Mouse (Mus musculus): ENCODE results near the gene Try5. TPM values are rescaled to one million over a fixed set of nuclear protein-coding genes. Genes with fewer than 3 reads are reported as not detected.
"Not testable (repeated sequence)": the region's sequence is repeated elsewhere in the genome, so short reads cannot be mapped to it uniquely, and the experiment has no call there.

The Try5 gene
- polyA plus RNA-seq (2016; fragmentation: Nextera tagmentation; extraction: Ambion mirVana): not detected in 2 replicates

GRCm38 (mm10) chr6:41316741-41317140 lies at the start of gene Try5:
Try5 (minus strand) TSS chr6:41316841.
- H3K4me3 ChIP-seq: not testable (repeated sequence)
- 79% methylated on average over 3 of the region's 3 CpGs for WGBS

DNA sequence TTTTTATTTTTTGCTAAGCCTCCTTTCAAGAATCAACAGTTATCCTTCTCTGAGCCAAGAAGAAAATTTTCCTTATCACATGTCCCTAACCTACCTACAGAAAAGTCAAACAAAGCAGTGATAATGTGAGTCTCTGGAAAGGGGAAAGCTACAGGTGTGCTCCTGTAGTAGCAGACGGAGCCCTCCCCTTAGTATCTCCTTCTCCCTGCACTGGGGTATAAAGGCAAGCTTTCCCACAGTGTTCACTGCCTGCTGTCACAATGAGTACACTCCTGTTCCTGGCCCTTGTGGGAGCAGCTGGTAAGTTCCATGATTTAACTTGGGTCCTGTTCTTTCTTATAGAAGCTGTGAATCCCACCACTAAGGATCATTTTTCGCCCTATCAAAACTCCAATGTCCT lies 37.3 kb upstream of the Try5 start, which contains the start of gene Try10:
Gene Try10 (plus strand): TSS at position 174 of the 400 bp plus-strand sequence.
- Histone ChIP-seq H3K9me3 (no peaks in the 10 kb centered on the region), H3K36me3 (no peaks in the 10 kb centered on the region), H3K4me1 (replicated peaks) (no peaks in the 10 kb centered on the region), H3K27ac (no peak within 1 kb of the TSS), H3K4me3 (no peak within 1 kb of the TSS), H3K27me3 (ENCODE audit: insufficient read depth, poor library complexity, severe bottlenecking) (no peaks in the 10 kb centered on the region)
- DNase-seq (ENCODE audit: low spot score): no peak
- 83% methylated on average over 2 of the region's 2 CpGs for WGBS

More at GRCm38 (mm10) chr6:41316741-41317140, at the start of gene Try5:
- not testable (repeated sequence) for H3K4me1 ChIP-seq (replicated peaks); DNase-seq (ENCODE audit: low spot score); H3K27ac ChIP-seq; H3K27me3 ChIP-seq (ENCODE audit: insufficient read depth, poor library complexity, severe bottlenecking); H3K9me3 ChIP-seq; H3K36me3 ChIP-seq

DNA sequence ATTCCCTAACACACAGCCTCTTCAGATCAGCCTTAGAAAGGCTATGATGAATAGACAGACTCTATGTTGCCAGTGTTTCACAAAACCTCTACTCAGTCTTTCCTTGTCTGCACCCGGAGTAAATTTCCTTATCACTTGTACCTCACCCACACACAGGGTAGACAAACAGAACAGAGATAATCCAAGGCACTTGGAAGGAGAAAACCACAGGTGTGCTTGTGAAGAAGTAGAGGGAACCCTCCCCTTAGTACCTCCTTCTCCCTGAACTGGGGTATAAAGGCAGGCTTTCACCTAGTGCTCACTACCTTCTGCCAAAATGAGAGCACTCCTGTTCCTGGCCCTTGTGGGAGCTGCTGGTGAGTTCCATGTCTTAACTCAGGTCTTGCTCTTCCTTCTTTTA lies 14.7 kb downstream of the Try5 start, which contains the start of gene Try4:
Gene Try4 (plus strand): TSS at position 301 of the 400 bp plus-strand sequence.
- no peak for DNase-seq (ENCODE audit: low spot score)
- WGBS: 77% methylated on average over 1 of the region's 1 CpGs
- H3K36me3 ChIP-seq: no peaks in the 10 kb centered on the region
- H3K27ac ChIP-seq: no peak within 1 kb of the TSS
- H3K27me3 ChIP-seq (ENCODE audit: insufficient read depth, poor library complexity, severe bottlenecking): no peaks in the 10 kb centered on the region
- H3K9me3 ChIP-seq: no peaks in the 10 kb centered on the region
- no peaks in the 10 kb centered on the region for H3K4me1 ChIP-seq (replicated peaks)
- no peak within 1 kb of the TSS for H3K4me3 ChIP-seq

GRCm38 (mm10) chr6:41298255-41298654 lies 18.4 kb downstream of the Try5 start:
- DNase-seq (ENCODE audit: low spot score): no peak
- 11% methylated on average over 1 of the region's 1 CpGs for WGBS

GRCm38 (mm10) chr6:41266140-41266539 lies 50.5 kb downstream of the Try5 start:
- no peak overlapping the region for H3K27ac ChIP-seq
- 93% methylated on average over 6 of the region's 6 CpGs for WGBS
- H3K4me3 ChIP-seq: no peak overlapping the region
- H3K27me3 ChIP-seq (ENCODE audit: insufficient read depth, poor library complexity, severe bottlenecking): no peaks in the 10 kb centered on the region
- H3K9me3 ChIP-seq: peaks cover 7% of the 10 kb centered on the region; the same call in 1 of the 2 replicates
- DNase-seq (ENCODE audit: low spot score): no peak
- H3K4me1 ChIP-seq (replicated peaks): no peaks in the 10 kb centered on the region
- no peaks in the 10 kb centered on the region for H3K36me3 ChIP-seq

More at GRCm38 (mm10) chr6:41298255-41298654, 18.4 kb downstream of the Try5 start:
- Histone ChIP-seq H3K4me3 (no peak overlapping the region), H3K27ac (no peak overlapping the region), H3K9me3 (no peaks in the 10 kb centered on the region), H3K27me3 (ENCODE audit: insufficient read depth, poor library complexity, severe bottlenecking) (no peaks in the 10 kb centered on the region), H3K4me1 (replicated peaks) (no peaks in the 10 kb centered on the region), H3K36me3 (no peaks in the 10 kb centered on the region)

GRCm38 (mm10) chr6:41262796-41263195 lies 53.8 kb downstream of the Try5 start:
- Histone ChIP-seq H3K27me3 (ENCODE audit: insufficient read depth, poor library complexity, severe bottlenecking) (no peaks in the 10 kb centered on the region), H3K4me1 (replicated peaks) (no peaks in the 10 kb centered on the region), H3K9me3 (peaks cover 7% of the 10 kb centered on the region; the same call in 1 of the 2 replicates), H3K36me3 (no peaks in the 10 kb centered on the region), H3K27ac (no peak overlapping the region), H3K4me3 (no peak overlapping the region)
- WGBS: 56% methylated on average over 3 of the region's 3 CpGs
- DNase-seq (ENCODE audit: low spot score): no peak

Other genes with a start within 250 kb of the Try5 start
- gene Try4, start 14.6 kb downstream of the Try5 start, polyA plus RNA-seq (2016; fragmentation: Nextera tagmentation; extraction: Ambion mirVana): not detected in 2 replicates
- not detected in 2 replicates for gene Try10, start 37.3 kb upstream of the Try5 start, polyA plus RNA-seq (2016; fragmentation: Nextera tagmentation; extraction: Ambion mirVana)
- not detected in 2 replicates for gene Prss3, start 60.8 kb upstream of the Try5 start, polyA plus RNA-seq (2016; fragmentation: Nextera tagmentation; extraction: Ambion mirVana)
- not detected in 2 replicates for gene Gm5771, start 75.5 kb upstream of the Try5 start, polyA plus RNA-seq (2016; fragmentation: Nextera tagmentation; extraction: Ambion mirVana)
- not detected in 2 replicates for gene Gm10334, start 129.3 kb upstream of the Try5 start, polyA plus RNA-seq (2016; fragmentation: Nextera tagmentation; extraction: Ambion mirVana)
- gene Prss1, start 142.1 kb upstream of the Try5 start, polyA plus RNA-seq (2016; fragmentation: Nextera tagmentation; extraction: Ambion mirVana): not detected in 2 replicates
- not detected in 2 replicates for gene Prss2, start 204.9 kb upstream of the Try5 start, polyA plus RNA-seq (2016; fragmentation: Nextera tagmentation; extraction: Ambion mirVana)

All from hindbrain, embryonic 10.5 days (tissue).